Mouse (Mus musculus) heart, adult 8-10 months (tissue): Measurements from ENCODE around the gene Rab44. TPM values are rescaled to one million over a fixed set of nuclear protein-coding genes. Genes with fewer than 3 reads are reported as not detected.

ENCODE experiments used
- DNase-seq: peaks from one replicate; pipeline ENCODE4 v3.0.0; 2022; ENCODE audit warnings: low spot score
- total RNA-seq, 4 experiments: library from RNA; stranded (reverse); gene quantifications; 2 replicates each; pipeline ENCODE4 v1.2.4; 2022

Rab44 gene
- total RNA-seq, 4 experiments from 2014 or later = 0.12 to 0.75 (median 0.38) TPM; not detected in 1

- no peak for DNase-seq
Measured at GRCm38 (mm10) chr17:29129341-29129740, 15.4 kb downstream of the Rab44 start.

GRCm38 (mm10) chr17:29135066-29135465, 21.1 kb downstream of the Rab44 start:
- no peak for DNase-seq

GRCm38 (mm10) chr17:29136236-29136635, 22.3 kb downstream of the Rab44 start:
- DNase-seq = peak; percentile 86

- no peak for DNase-seq
Measured at GRCm38 (mm10) chr17:29137906-29138305, 24.0 kb downstream of the Rab44 start.

GRCm38 (mm10) chr17:29141577-29141976, 27.6 kb downstream of the Rab44 start:
- DNase-seq = no peak

GRCm38 (mm10) chr17:29143266-29143665, 29.3 kb downstream of the Rab44 start:
- DNase-seq = no peak

- DNase-seq = no peak
Measured at GRCm38 (mm10) chr17:29145101-29145500, 31.2 kb downstream of the Rab44 start.

- DNase-seq = no peak
Measured at GRCm38 (mm10) chr17:29147273-29147672, 33.3 kb downstream of the Rab44 start.

GRCm38 (mm10) chr17:29147773-29148172, 33.8 kb downstream of the Rab44 start:
- DNase-seq = no peak

- no peak for DNase-seq
Measured at GRCm38 (mm10) chr17:29149766-29150165, 35.8 kb downstream of the Rab44 start.

GRCm38 (mm10) chr17:29152547-29152946, 38.6 kb downstream of the Rab44 start:
- no peak for DNase-seq

GRCm38 (mm10) chr17:29154247-29154646, 40.3 kb downstream of the Rab44 start:
- no peak for DNase-seq

- no peak for DNase-seq
Measured at GRCm38 (mm10) chr17:29155355-29156135, 41.6 kb downstream of the Rab44 start.

GRCm38 (mm10) chr17:29156396-29156795, 42.5 kb downstream of the Rab44 start:
- no peak for DNase-seq

- no peak for DNase-seq
Measured at GRCm38 (mm10) chr17:29156866-29157265, 42.9 kb downstream of the Rab44 start.

- DNase-seq = no peak
Measured at GRCm38 (mm10) chr17:29158899-29159298, 45.0 kb downstream of the Rab44 start.

- no peak for DNase-seq
Measured at GRCm38 (mm10) chr17:29159320-29159719, 45.4 kb downstream of the Rab44 start.

GRCm38 (mm10) chr17:29159743-29160455, 46.0 kb downstream of the Rab44 start:
- no peak for DNase-seq

- no peak for DNase-seq
Measured at GRCm38 (mm10) chr17:29162334-29162733, 48.4 kb downstream of the Rab44 start.

GRCm38 (mm10) chr17:29164469-29165111, 50.6 kb downstream of the Rab44 start:
- DNase-seq = no peak

GRCm38 (mm10) chr17:29165452-29165851, 51.5 kb downstream of the Rab44 start:
- no peak for DNase-seq

GRCm38 (mm10) chr17:29165967-29166578, 52.1 kb downstream of the Rab44 start:
- no peak for DNase-seq
